Mouse (Mus musculus) embryonic fibroblast, embryonic 13.5 days (primary cell): ENCODE results near the gene Ppfibp2.

Experiments
- CTCF ChIP-seq: IDR thresholded peaks from 2 replicates; pipeline ENCODE4 v1.5.1; 2011; ENCODE audit warnings: mild to moderate bottlenecking, control low read depth, low read length, moderate library complexity, borderline replicate concordance; ENCODE audit not compliant: insufficient read depth
- POLR2A ChIP-seq: IDR thresholded peaks from 2 replicates; pipeline ENCODE4 v1.6.1; 2011; ENCODE audit warnings: low read depth, mild to moderate bottlenecking, control low read depth, low read length, moderate library complexity

DNA sequence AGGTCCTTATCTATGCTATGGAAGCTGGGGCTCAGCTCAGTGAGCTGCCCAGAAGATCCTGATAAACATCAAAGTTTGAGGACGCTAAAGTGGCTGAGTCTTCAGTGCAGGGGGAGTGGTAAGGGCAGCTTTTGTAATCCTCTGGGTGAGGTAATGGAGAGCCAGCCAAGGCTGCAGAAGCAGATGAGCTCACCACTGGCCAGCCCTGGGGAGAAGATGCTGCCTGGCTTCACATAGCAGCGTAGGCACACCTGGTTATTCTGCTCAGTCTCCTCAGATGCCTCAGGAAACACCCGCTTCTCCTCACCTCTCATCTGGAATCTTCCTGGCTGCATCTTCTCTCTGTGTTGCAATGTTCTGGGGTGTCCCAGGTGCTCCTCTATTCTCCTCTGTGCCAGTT lies 29.4 kb downstream of the Ppfibp2 start:
- TF ChIP-seq CTCF (no peak), POLR2A (no peak)
